In the genomic region with DNA sequence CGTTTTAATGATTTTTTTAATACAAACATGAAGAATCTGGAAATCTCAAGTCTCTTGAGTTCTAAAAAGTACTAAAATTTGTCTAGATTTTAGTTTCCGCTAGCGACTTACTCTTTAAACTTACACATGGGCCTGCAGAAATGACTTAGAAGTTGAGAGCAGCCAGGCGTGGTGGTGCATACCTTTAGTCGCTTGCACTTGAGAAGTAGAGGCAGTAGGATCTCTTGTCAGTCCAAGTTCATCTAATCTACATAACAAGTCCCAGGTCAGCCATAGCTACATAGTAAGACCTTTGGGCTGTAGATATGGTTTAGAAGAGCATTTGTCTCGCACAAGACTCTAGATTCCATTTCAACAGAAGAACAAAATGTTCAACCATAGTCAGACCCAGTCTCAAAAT, we compare ENCODE assay signal across 1 mouse cellular context.
TF ChIP-seq lines count a peak whose summit lies in the region.

No protein-coding gene starts in this region.

TF ChIP-seq in MEL, 35 proteins besides CTCF, POLR2A, EP300 and RAD21:
- TF ChIP-seq CHD1 (IDR thresholded peaks at IDR 0.05; ENCODE audit: low read depth, low read length) (no peak), ETS1 (IDR thresholded peaks at IDR 0.05; ENCODE audit: low read depth, low read length) (no peak), USF1 (IDR thresholded peaks at IDR 0.05; ENCODE audit: low read depth, low read length) (no peak), POLR2AphosphoS2 (IDR thresholded peaks at IDR 0.05; ENCODE audit: low read length) (no peak), MYB (IDR thresholded peaks at IDR 0.05; ENCODE audit: low read depth, low read length) (no peak), MAZ (IDR thresholded peaks at IDR 0.05; ENCODE audit: low read depth, low read length) (no peak)
